Mouse (Mus musculus): ENCODE measurements around the gene Bcas3.

DNA sequence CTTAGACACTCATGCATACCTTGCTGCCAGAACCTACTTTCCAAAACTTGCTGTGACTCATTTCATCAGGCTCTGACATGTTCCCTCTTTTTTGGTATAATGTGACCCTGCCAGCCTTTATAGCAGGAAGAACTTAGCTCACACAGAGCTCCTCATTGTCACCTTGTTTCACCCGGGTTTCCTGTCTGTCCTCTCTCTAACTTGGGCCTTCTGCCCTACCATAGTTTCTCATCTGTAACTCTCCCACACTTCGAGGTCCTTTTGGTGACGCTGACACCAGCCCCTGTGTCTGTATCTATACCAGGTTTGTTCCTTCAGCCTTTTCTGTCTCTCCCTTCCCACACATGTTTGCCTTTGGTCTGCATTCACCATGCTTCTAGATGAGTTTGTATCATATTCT is 295.9 kb downstream of the Bcas3 start:
- no peak for TF ChIP-seq CTCF (IDR thresholded peaks at IDR 0.05; ENCODE audit: low read depth)
- no peak for TF ChIP-seq EP300 (IDR thresholded peaks at IDR 0.05; ENCODE audit: low read depth)
